Mouse (Mus musculus) cerebellum, postnatal 25 days (tissue): ENCODE measurements around the gene Mgea5.

Source experiments
- DNase-seq, 2 experiments: peaks; one replicate each; pipeline ENCODE4 v3.0.0; 2021; ENCODE audit warnings: mixed read lengths in 2 of 2

Mgea5 gene

GRCm38 (mm10) chr19:45725677-45726277 is 57.9 kb downstream of the Mgea5 start:
- DNase-seq = no peak

GRCm38 (mm10) chr19:45722188-45722587 is 61.4 kb downstream of the Mgea5 start:
- no peak for DNase-seq

GRCm38 (mm10) chr19:45718286-45718685 is 65.4 kb downstream of the Mgea5 start:
- no peak for DNase-seq

- DNase-seq = peak; percentile 67 to 79
Observed at GRCm38 (mm10) chr19:45717493-45718220, 66.0 kb downstream of the Mgea5 start.

- no peak for DNase-seq
Observed at GRCm38 (mm10) chr19:45708704-45709103, 74.9 kb downstream of the Mgea5 start.
